Mouse (Mus musculus): ENCODE measurements around the gene Syce2.
A peak's percentile ranks its signal among the peaks of the same experiment; 100 is the strongest.
"Not testable (repeated sequence)": the region's sequence is repeated elsewhere in the genome, so short reads cannot be mapped to it uniquely, and the experiment has no call there.

Gene Syce2

GRCm38 (mm10) chr8:84901752-84902151 is 29.8 kb downstream of the Syce2 start, which contains the start of gene Klf1:
Klf1 (plus strand) TSS chr8:84901928.
- DNase-seq (ENCODE audit: low spot score in 2 of 2): peak; percentile 69 to 73

- DNase-seq (ENCODE audit: low spot score in 2 of 2): peak in 1 of 2 experiments; percentile 55
Measured at GRCm38 (mm10) chr8:84902367-84902919, 30.5 kb downstream of the Syce2 start.

- DNase-seq (ENCODE audit: low spot score in 2 of 2): peak; percentile 95 to 97
Measured at GRCm38 (mm10) chr8:84902920-84903661, 31.2 kb downstream of the Syce2 start.

- no peak for DNase-seq (ENCODE audit: low spot score in 2 of 2)
Measured at GRCm38 (mm10) chr8:84904351-84904750, 32.4 kb downstream of the Syce2 start.

- DNase-seq (ENCODE audit: low spot score in 2 of 2): no peak
Measured at GRCm38 (mm10) chr8:84907037-84907436, 35.1 kb downstream of the Syce2 start.

GRCm38 (mm10) chr8:84907493-84907892 is 35.6 kb downstream of the Syce2 start:
- DNase-seq (ENCODE audit: low spot score in 2 of 2): no peak

GRCm38 (mm10) chr8:84907979-84908378 is 36.1 kb downstream of the Syce2 start:
- not testable (repeated sequence) for DNase-seq (ENCODE audit: low spot score in 2 of 2)

- DNase-seq (ENCODE audit: low spot score in 2 of 2): peak; percentile 89 to 98
Measured at GRCm38 (mm10) chr8:84908421-84909161, 36.7 kb downstream of the Syce2 start, which contains the start of gene Dnase2a. Dnase2a (plus strand) TSS chr8:84908560.

- DNase-seq (ENCODE audit: low spot score in 2 of 2): no peak
Measured at GRCm38 (mm10) chr8:84909162-84909767, 37.4 kb downstream of the Syce2 start.

GRCm38 (mm10) chr8:84909949-84910348 is 38.0 kb downstream of the Syce2 start:
- peak in 1 of 2 experiments; percentile 54 for DNase-seq (ENCODE audit: low spot score in 2 of 2)

- DNase-seq (ENCODE audit: low spot score in 2 of 2): no peak
Measured at GRCm38 (mm10) chr8:84910551-84910950, 38.6 kb downstream of the Syce2 start.

GRCm38 (mm10) chr8:84911854-84912253 is 39.9 kb downstream of the Syce2 start:
- DNase-seq (ENCODE audit: low spot score in 2 of 2): no peak

- no peak for DNase-seq (ENCODE audit: low spot score in 2 of 2)
Measured at GRCm38 (mm10) chr8:84912391-84912790, 40.5 kb downstream of the Syce2 start.

GRCm38 (mm10) chr8:84912895-84913501 is 41.1 kb downstream of the Syce2 start:
- DNase-seq (ENCODE audit: low spot score in 2 of 2): peak; percentile 80 to 90

GRCm38 (mm10) chr8:84913502-84913900 is 41.6 kb downstream of the Syce2 start:
- no peak for DNase-seq (ENCODE audit: low spot score in 2 of 2)

- DNase-seq (ENCODE audit: low spot score in 2 of 2): peak; percentile 49 to 80
Measured at GRCm38 (mm10) chr8:84913960-84914359, 42.0 kb downstream of the Syce2 start.

GRCm38 (mm10) chr8:84915269-84915668 is 43.4 kb downstream of the Syce2 start:
- DNase-seq (ENCODE audit: low spot score in 2 of 2): no peak

- no peak for DNase-seq (ENCODE audit: low spot score in 2 of 2)
Measured at GRCm38 (mm10) chr8:84917781-84918180, 45.9 kb downstream of the Syce2 start.

GRCm38 (mm10) chr8:84918646-84919045 is 46.7 kb downstream of the Syce2 start:
- DNase-seq (ENCODE audit: low spot score in 2 of 2): no peak

GRCm38 (mm10) chr8:84921596-84921995 is 49.7 kb downstream of the Syce2 start:
- DNase-seq (ENCODE audit: low spot score in 2 of 2): no peak

- no peak for DNase-seq (ENCODE audit: low spot score in 2 of 2)
Measured at GRCm38 (mm10) chr8:84925557-84925956, 53.6 kb downstream of the Syce2 start.

GRCm38 (mm10) chr8:84927513-84927912 is 55.6 kb downstream of the Syce2 start:
- DNase-seq (ENCODE audit: low spot score in 2 of 2): no peak
